Mouse (Mus musculus): ENCODE measurements around the gene Gm28490. TPM values are rescaled to one million over a fixed set of nuclear protein-coding genes. Genes with fewer than 3 reads are reported as not detected.

Gene Gm28490
- not detected for polyA plus RNA-seq (2017; shearing (Covaris generic))

DNA sequence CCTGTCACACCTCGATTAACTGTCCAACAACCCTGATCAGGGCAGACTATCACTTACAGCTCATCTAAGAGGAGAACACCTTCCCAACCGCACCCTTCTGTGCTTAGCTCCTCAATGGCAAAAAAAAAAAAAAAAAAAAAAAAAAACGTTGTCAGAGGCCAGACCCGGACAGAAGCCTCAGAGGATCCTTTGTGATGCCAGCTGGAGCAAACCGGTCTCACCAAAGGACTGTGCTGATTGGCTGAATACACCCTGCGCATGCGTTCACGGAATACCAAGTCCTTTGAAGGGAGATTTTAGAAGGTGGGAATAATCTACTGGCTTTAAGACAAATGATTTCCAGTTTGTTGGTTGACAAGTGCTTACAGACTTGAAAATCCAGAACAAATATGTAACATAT is at the start of gene Gm28490:
TSS of gene Gm28490 (minus strand) at position 101 of the 400 bp plus-strand sequence.

